Mouse (Mus musculus) ovary, adult 18-20 months (tissue): Measurements from ENCODE around the gene Dock3.

Experiments
- DNase-seq: peaks from one replicate; pipeline ENCODE4 v3.0.0; 2022; ENCODE audit warnings: low spot score, mixed read lengths

The Dock3 gene

DNA sequence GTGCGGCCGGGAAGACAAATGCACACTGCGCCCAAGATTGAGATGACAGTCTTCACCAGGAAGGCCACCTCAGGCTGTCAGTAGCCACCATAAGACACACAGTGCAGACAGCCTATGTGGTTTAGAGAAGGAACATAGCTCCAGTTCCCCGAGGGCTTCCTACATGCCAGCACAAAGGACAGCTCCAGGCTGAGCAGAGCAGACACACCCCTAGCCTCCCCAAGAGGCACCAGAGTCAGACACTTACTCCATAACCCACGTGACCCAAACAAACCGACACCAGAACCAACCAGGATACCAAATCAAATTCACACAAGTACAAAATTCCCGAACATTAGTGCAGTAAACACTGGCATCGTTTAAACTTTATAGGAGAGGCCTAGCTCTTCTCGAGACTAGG is 342.4 kb downstream of the Dock3 start:
- DNase-seq: no peak

DNA sequence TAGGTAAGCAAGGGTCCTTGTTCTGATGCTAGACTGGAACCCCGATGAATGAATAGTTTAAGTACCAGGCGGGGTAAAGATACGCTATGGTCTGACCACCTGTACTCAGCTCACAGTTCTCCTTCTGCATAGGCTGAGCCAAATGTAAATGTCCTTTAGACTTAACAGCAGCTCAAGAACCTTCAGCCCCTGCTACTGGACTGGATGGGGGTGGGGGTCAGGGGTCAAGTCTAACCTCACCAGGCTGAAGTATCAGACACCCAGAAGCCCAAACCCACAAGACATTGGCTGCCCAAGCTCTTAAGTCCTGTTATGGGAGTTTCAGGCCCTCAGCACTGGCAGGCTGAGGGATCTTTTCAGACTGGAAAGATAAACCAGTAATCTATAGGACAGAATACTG is 343.4 kb downstream of the Dock3 start:
- no peak for DNase-seq

DNA sequence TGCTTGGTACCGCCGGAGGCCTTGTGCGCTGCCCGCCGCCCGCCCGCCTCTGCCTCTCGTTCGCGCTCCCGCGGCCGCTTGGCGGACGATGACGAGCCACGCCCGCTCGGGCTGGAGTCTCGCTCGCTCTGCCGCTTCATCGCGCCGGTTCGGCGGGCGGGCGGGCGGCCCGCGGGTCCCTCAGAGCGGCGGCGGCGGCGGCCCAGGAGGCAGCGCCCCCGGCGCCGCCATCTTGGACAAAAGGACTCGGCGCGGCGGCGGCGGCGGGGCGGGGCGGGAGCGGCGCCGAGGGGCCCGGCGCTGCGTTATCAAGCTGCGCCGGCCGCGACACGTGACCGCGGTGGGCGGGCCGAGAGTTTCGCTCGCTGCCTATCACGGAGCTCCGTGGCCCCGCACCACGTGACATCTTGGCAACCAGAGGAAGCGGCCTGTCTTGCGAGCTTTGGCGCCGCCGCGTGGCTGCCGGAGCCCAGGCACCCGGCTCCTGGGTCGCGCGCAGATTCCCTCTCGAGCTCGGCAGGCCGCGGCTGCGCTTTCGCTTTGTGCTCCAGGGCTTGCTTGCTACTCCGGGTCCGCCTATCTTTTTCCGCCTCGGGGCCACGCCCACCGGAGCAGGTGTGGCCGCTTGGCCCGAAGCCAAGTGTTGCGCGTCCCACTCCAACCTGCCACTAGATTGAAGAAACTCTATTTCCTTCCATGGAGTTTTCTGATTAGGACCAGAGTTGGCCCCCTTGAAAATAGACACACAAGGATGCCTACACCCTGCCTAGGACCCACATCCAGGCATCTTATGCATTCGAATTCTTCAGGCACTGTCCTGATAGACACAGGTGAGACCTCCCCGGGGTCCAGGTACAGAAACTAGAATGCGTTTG is 344.6 kb downstream of the Dock3 start, which contains the start of gene Rbm15b:
Gene Rbm15b, minus strand, starts transcription at position 601 of the 875 bp plus-strand sequence.
- DNase-seq: peak; percentile 97

DNA sequence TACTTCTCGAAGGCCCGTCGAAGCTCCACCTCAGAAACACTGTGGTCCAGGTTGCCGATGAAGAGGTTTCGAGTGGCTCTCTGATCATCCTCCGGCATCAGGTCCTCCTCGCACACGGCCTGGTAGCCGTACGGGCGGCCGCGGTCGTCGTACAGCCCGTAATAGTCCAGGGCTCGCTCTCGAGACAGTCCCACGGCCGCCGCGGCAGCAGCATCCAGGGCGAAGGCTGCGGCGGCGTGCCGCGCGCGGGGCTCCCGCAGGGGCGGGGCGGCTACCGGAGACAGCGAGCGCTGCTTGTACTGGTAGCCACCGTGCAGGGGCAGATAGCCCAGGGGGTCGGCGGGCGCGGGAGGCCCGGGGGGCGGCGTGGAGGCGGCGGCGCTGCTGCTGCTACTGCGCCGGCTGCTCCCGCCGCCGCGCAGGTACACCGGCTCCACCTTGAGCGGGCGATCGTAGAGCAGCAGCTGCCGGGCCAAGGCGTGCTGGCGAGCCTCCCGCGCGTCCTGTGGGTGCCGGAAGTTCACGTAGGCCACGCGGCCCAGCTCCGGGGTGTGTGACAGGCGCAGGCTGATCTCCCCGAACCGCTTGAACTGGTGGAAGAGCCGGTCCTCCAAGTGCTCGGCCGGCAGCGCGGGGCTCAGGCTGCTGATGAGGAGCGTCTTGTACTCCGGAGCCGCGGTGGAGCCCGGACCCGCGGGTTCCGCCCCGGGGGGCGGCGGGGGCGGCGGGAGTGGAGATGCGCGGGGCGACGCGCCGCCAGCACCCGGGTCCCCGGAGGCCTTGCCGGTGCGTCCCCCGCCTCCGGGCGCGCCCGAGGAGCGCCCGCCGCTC is 345.6 kb downstream of the Dock3 start:
- no peak for DNase-seq

DNA sequence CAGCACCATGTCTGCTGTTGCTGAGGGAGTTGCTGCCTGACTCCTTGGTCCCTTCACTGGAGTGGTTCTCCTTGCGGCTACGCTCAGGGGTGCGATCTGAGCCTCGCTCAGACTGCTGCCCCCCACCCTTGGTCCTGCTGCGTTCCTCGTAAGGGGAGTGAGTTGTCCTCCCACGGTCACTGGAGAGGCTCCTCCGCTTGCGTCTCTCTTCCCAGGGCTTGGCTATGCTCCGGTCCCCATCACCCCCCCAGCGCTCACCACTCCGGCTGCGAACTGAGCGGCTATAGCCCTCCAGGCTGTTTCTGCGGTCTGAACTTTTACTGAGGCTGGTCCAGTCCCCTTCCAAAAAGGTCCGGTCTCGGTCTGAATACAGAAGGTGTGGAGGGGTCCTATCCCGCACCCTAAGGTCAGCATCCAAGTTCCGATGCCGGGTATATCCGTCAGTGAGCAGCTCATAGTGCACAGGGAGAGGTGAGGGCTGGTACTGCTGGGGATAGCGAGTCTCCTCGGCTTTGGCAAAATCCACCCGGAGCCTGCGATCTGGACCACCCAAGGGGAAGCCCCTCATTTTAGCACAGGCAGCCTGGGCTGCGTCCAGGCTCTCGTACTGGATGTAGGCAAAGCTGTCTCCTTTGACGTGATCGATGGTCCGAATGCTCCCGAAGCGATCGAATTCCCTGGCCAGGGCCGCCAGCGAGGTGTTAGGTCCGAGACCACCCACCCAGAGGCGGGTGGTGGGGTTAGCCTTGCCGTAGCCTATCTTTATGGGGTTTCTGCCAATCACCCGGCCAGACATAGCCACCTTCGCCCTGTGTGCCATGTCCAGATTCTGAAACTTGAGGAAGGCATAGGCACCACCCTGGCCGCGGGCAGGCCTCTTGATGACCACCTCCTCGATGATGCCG is 346.5 kb downstream of the Dock3 start:
- DNase-seq: no peak

DNA sequence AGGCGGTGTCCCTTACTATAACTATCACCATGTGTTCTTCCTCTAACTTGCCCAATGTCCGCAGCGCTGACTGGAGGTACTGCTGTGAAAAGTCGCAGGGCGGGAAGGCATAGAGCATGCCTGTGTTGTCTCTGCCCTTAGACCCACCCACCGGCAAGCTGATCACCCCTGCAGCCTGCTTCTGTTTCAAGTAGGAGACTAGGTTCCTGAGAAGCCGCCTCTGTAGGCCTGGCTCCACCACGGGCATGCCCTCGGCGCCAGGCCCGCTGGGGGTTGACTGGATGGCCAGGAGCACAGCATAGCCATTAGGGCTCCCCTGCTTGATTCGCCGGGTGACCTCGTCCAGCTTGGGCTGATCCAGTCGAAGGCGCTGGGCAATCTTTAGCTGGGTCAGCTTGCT is 347.4 kb downstream of the Dock3 start:
- no peak for DNase-seq

DNA sequence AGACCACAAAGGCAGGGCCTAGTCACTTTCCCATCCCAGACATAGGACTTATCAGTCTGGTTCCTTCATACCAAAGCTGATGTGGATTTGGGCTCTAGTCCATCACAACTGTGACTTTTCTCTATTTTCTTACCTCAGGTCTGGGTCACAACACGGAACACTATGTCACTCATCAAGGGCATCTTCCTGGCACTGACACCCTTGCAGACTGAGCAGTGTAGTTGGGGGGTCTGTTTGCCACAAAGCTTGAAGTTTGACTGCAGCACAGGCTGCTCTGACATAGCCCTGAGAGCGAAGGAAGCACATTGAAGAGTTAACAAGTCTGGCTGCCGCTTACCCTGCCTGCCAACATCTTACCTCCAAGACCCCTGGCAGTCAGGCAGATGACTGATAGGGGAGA is 348.6 kb downstream of the Dock3 start:
- DNase-seq: no peak

DNA sequence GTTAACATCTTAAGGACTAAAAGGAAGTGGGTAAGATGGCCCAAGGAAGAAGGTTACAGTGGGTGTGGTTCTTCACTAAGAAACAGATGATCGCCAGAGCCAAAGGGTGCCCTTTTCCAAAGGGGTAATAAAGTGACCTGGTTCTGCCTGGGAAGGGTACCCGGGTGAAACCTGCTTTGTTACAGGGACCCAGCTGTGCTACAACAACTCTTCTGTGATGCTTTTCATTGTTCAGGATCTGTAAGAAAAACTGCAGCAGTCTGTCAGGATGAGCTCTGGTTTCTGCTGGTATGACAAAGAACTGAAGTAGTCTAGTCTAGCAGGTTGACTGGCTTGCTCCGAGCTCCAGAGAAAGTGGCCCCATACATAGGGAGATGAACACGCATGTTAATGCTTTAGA is 349.5 kb downstream of the Dock3 start:
- no peak for DNase-seq

DNA sequence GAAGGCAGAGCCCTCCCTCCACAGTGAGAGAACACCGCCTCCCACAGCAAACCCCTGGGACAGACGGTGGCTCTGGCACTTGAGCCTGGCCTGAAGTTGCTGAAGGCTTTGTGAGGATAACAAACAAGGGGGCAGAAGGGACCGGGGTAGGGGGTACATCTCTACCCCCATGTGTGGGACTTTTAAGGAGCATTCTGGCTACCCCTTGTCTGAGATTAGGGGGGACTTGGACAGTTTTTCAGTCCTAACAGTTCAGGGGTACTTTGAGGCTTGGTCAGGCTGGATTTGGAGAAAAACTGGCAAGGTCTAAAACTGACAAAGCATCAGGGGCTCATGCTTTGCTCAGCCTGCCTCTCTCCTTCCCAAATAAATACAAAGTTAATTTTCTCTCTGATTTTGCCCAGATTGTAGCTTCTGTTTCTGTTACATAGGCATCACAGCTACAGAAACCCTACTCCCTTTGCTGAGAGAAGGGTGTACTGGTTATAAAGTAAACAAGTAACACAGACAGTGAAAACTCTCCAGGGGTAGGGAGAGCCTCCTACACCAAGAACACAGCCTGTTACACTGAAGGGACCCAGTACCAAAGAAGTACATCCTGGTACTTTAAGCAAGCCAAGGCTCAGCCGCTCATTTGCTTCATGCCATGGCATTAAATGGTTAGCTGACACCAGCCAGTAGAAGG is 350.5 kb downstream of the Dock3 start:
- DNase-seq: no peak

DNA sequence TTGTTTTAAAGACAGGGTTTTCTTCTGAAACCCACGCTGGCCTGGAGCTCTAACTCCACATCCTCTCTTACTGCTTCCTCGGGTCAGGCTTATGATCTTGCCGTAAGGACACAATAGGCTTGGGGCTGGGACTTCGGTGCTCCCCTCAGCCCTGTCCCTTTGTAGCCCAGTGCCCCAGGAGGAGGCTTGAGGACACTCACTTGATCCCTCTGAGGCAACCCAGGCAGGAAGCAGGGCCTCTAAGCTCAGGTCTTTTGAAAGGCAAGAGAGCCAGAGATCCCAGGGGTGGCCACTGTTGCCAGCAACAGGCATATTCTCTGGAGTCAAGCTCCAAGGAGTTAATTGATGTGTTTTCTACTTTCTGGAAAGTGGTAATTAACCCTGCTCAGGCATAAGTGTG is 352.2 kb downstream of the Dock3 start:
- no peak for DNase-seq

DNA sequence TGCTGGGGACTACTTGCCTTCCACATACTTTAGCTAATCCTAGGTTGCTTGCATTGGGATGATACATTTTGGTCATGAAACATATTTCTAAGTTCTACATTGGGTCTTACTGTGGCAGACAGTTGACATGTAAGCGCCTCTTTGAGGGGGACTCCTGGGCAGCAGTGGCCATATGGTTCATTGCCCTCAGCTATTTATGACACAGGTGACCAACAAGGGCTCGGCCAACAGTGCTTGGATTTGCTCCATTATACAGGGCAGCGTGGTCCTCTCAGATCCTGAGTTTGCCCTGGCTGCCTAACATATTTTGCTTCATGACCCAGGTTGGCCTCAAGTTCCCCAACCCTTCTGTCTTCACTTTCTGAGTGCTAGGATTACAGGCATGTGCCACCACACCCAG is 355.0 kb downstream of the Dock3 start:
- no peak for DNase-seq

DNA sequence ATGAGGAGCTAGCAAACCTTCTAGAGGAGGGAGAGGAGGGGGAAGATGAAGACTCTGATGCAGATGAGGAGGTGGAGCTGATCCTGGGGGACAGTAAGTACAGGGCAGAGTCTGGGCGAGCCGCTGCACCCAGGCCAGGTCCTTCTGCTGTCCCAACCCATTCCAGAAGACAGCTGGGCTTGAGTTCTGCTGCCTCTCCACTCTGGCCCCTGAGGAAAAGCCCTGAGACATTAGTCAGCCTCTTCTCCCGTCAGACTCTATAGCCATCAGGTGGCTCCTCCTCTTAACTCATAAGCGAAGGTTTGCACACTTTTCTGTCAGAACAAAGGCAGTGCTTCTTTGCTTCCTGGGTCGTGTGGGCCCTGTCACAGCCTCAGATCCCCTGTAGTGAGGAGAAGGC is 357.5 kb downstream of the Dock3 start:
- no peak for DNase-seq

DNA sequence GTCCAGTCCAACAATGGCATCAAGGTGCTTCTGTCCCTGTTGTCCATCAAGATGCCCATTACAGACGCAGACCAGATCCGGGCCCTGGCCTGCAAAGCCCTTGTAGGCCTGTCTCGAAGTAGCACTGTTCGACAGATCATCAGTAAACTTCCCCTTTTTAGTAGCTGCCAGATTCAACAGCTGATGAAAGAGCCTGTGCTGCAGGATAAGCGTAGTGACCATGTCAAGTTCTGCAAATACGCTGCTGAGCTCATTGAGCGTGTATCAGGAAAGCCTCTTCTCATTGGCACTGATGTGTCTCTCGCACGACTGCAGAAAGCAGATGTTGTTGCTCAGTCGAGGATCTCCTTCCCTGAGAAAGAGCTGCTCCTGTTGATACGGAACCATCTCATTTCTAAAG is 373.7 kb downstream of the Dock3 start:
- no peak for DNase-seq

DNA sequence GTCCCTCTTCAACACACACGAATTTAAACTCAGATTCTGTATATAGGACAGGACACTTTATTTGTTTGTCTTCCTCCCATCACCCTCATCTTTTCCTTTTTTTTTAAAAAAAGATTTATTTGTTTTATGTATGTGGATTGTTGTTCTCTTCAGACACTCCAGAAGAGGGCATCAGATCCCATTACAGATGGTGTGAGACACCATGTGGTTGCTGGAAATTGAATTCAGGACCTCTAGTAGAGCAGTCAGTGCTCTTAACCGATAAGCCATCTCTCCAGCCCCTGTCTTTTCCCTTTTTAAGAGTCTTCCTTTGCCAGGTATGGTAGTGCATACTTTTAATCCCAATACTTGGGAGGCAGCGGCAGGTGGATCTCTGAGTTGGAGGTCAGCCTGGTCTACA is 375.0 kb downstream of the Dock3 start:
- no peak for DNase-seq
